Mouse (Mus musculus) CH12.LX (cell line): Measurements from ENCODE around the gene Ptma. TPM values are rescaled to one million over a fixed set of nuclear protein-coding genes. Genes with fewer than 3 reads are reported as not detected.
A peak's percentile ranks its signal among the peaks of the same experiment; 100 is the strongest.

ENCODE experiments used
- DNase-seq: peaks from one replicate; pipeline ENCODE4 v3.0.0-alpha.2; 2013; ENCODE audit errors: extremely low read depth
- H3K27ac ChIP-seq: 2 replicates; pipeline ENCODE4 v1.5.1; 2012; ENCODE audit warnings: low read depth, mild to moderate bottlenecking, control low read depth, moderate library complexity; ENCODE audit not compliant: insufficient read depth
- H3K27me3 ChIP-seq: replicated peaks from 2 replicates; pipeline ENCODE3; 2012; ENCODE audit warnings: inconsistent platforms
- H3K36me3 ChIP-seq, 2 experiments: replicated peaks in 1 of 2; 2 replicates each; pipeline versions ENCODE3 to v1.6.1; 2012; ENCODE audit warnings: inconsistent platforms in 1 of 2, low read length in 1 of 2, mild to moderate bottlenecking in 1 of 2, mixed read lengths in 1 of 2, moderate library complexity in 1 of 2; ENCODE audit not compliant: control insufficient read depth in 1 of 2, insufficient read depth in 1 of 2
- H3K4me1 ChIP-seq, 2 experiments: 2 replicates each; pipeline ENCODE4 v1.6.1; 2012; ENCODE audit warnings: inconsistent platforms in 1 of 2, moderate library complexity in 1 of 2; ENCODE audit not compliant: insufficient read depth in 2 of 2, control insufficient read depth in 1 of 2
- H3K4me2 ChIP-seq: 2 replicates; pipeline ENCODE4 v1.6.1; 2012; ENCODE audit warnings: low read depth, mild to moderate bottlenecking, control low read depth; ENCODE audit not compliant: poor library complexity, insufficient read depth, severe bottlenecking
- H3K4me3 ChIP-seq, 3 experiments: fragments of 150-350 bp in 1 of 3; sonication (generic) in 1 of 3; replicated peaks in 1 of 3; 2 replicates each; pipeline versions ENCODE3 to v1.5.1; 2011 to 2012; ENCODE audit warnings: low read depth in 2 of 3, low read length in 2 of 3, mild to moderate bottlenecking in 2 of 3, moderate library complexity in 2 of 3, control low read depth in 1 of 3, improper control_type of control experiment in 1 of 3, inconsistent platforms in 1 of 3, mixed read lengths in 1 of 3; ENCODE audit not compliant: poor library complexity in 1 of 3
- H3K79me2 ChIP-seq: replicated peaks from 2 replicates; pipeline ENCODE4 v1.6.1; 2012; ENCODE audit warnings: mild to moderate bottlenecking, moderate library complexity; ENCODE audit not compliant: control insufficient read depth, poor library complexity, insufficient read depth, severe bottlenecking; ENCODE audit errors: extremely low read depth
- H3K9ac ChIP-seq: 2 replicates; pipeline ENCODE4 v1.6.1; 2012; ENCODE audit warnings: low read depth, mild to moderate bottlenecking, control low read depth, moderate library complexity; ENCODE audit not compliant: insufficient read depth
- H3K9me3 ChIP-seq: replicated peaks from 2 replicates; pipeline ENCODE3; 2012; ENCODE audit warnings: low read length, inconsistent platforms, mixed read lengths
- BHLHE40 ChIP-seq: IDR thresholded peaks from 2 replicates; pipeline ENCODE4 v1.6.1; 2011; ENCODE audit warnings: mild to moderate bottlenecking, low read depth, low read length, improper control_type of control experiment
- CHD1 ChIP-seq: IDR thresholded peaks from 2 replicates; pipeline ENCODE4 v1.6.1; 2012; ENCODE audit warnings: low read depth, low read length, improper control_type of control experiment, inconsistent platforms
- CHD2 ChIP-seq: IDR thresholded peaks from 2 replicates; pipeline ENCODE4 v1.6.1; 2011; ENCODE audit warnings: low read length, improper control_type of control experiment
- CTCF ChIP-seq, 2 experiments: IDR thresholded peaks in 1 of 2; conservative IDR thresholded peaks in 1 of 2; 2 replicates each; pipeline ENCODE4 v1.5.1; 2011 to 2012; ENCODE audit warnings: low read depth in 2 of 2, low read length in 2 of 2, improper control_type of control experiment in 1 of 2, inconsistent platforms in 1 of 2, mild to moderate bottlenecking in 1 of 2, moderate library complexity in 1 of 2
- E2F4 ChIP-seq: IDR thresholded peaks from 2 replicates; pipeline ENCODE4 v1.6.1; 2011; ENCODE audit warnings: low read depth, low read length, improper control_type of control experiment; ENCODE audit not compliant: insufficient replicate concordance
- ELF1 ChIP-seq: IDR thresholded peaks from 2 replicates; pipeline ENCODE4 v1.6.1; 2014; ENCODE audit warnings: low read depth, mild to moderate bottlenecking, inconsistent platforms, low read length, improper control_type of control experiment
- EP300 ChIP-seq: IDR thresholded peaks from 2 replicates; pipeline ENCODE4 v1.6.1; 2011; ENCODE audit warnings: low read length, improper control_type of control experiment
- ETS1 ChIP-seq: conservative IDR thresholded peaks from 2 replicates; pipeline ENCODE4 v1.6.1; 2012; ENCODE audit warnings: low read depth, mild to moderate bottlenecking, inconsistent platforms, low read length, improper control_type of control experiment, moderate library complexity
- GABPA ChIP-seq: IDR thresholded peaks from 2 replicates; pipeline ENCODE4 v1.6.1; 2012; ENCODE audit warnings: low read depth, low read length, improper control_type of control experiment, inconsistent platforms; ENCODE audit not compliant: insufficient replicate concordance
- HCFC1 ChIP-seq: IDR thresholded peaks from 2 replicates; pipeline ENCODE4 v1.6.1; 2012; ENCODE audit warnings: low read depth, mild to moderate bottlenecking, inconsistent platforms, low read length, improper control_type of control experiment
- IRF4 ChIP-seq: IDR thresholded peaks from 2 replicates; pipeline ENCODE4 v1.6.1; 2014; ENCODE audit warnings: low read depth, mild to moderate bottlenecking, inconsistent platforms, low read length, improper control_type of control experiment
- JUN ChIP-seq: IDR thresholded peaks from 2 replicates; pipeline ENCODE4 v1.6.1; 2011; ENCODE audit warnings: low read depth, mild to moderate bottlenecking, low read length, improper control_type of control experiment, moderate library complexity; ENCODE audit not compliant: insufficient read depth
- JUND ChIP-seq: conservative IDR thresholded peaks from 2 replicates; pipeline ENCODE4 v1.6.1; 2011; ENCODE audit warnings: low read depth, low read length, improper control_type of control experiment
- KAT2A ChIP-seq: IDR thresholded peaks from 2 replicates; pipeline ENCODE4 v1.6.1; 2012; ENCODE audit warnings: low read length, improper control_type of control experiment, inconsistent platforms; ENCODE audit not compliant: insufficient replicate concordance
- MAFK ChIP-seq: IDR thresholded peaks from 2 replicates; pipeline ENCODE4 v1.6.1; 2011; ENCODE audit warnings: low read length, improper control_type of control experiment; ENCODE audit not compliant: insufficient replicate concordance
- MAX ChIP-seq: IDR thresholded peaks from 2 replicates; pipeline ENCODE4 v1.6.1; 2011; ENCODE audit warnings: low read length, improper control_type of control experiment
- MAZ ChIP-seq: IDR thresholded peaks from 2 replicates; pipeline ENCODE4 v1.6.1; 2012; ENCODE audit warnings: low read depth, mild to moderate bottlenecking, inconsistent platforms, low read length, improper control_type of control experiment, moderate library complexity
- MEF2A ChIP-seq: IDR thresholded peaks from 2 replicates; pipeline ENCODE4 v1.6.1; 2014; ENCODE audit warnings: low read depth, mild to moderate bottlenecking, inconsistent platforms, low read length, improper control_type of control experiment, borderline replicate concordance
- MXI1 ChIP-seq: IDR thresholded peaks from 2 replicates; pipeline ENCODE4 v1.6.1; 2011; ENCODE audit warnings: mild to moderate bottlenecking, low read depth, low read length, improper control_type of control experiment
- MYC ChIP-seq: IDR thresholded peaks from 2 replicates; pipeline ENCODE4 v1.6.1; 2011; ENCODE audit warnings: low read depth, mild to moderate bottlenecking, improper control_type of control experiment, low read length
- NELFE ChIP-seq: IDR thresholded peaks from 2 replicates; pipeline ENCODE4 v1.6.1; 2011; ENCODE audit warnings: low read depth, low read length, improper control_type of control experiment
- NRF1 ChIP-seq: IDR thresholded peaks from 2 replicates; pipeline ENCODE4 v1.6.1; 2014; ENCODE audit warnings: low read depth, mild to moderate bottlenecking, inconsistent platforms, low read length, improper control_type of control experiment, moderate library complexity
- PAX5 ChIP-seq: IDR thresholded peaks from 2 replicates; pipeline ENCODE4 v1.6.1; 2012; ENCODE audit warnings: low read length, inconsistent platforms, mixed read lengths
- POLR2A ChIP-seq: IDR thresholded peaks from 2 replicates; pipeline ENCODE4 v1.6.1; 2011; ENCODE audit warnings: low read depth, mild to moderate bottlenecking, improper control_type of control experiment, low read length
- POLR2AphosphoS2 ChIP-seq: IDR thresholded peaks from 2 replicates; pipeline ENCODE4 v1.6.1; 2011; ENCODE audit warnings: low read depth, low read length, improper control_type of control experiment
- RAD21 ChIP-seq: IDR thresholded peaks from 2 replicates; pipeline ENCODE4 v1.6.1; 2011; ENCODE audit warnings: low read depth, mild to moderate bottlenecking, low read length, improper control_type of control experiment, moderate library complexity
- RCOR1 ChIP-seq: conservative IDR thresholded peaks from 2 replicates; pipeline ENCODE4 v1.6.1; 2012; ENCODE audit warnings: low read depth, mild to moderate bottlenecking, inconsistent platforms, low read length, improper control_type of control experiment
- SIN3A ChIP-seq: IDR thresholded peaks from 2 replicates; pipeline ENCODE4 v1.6.1; 2012; ENCODE audit warnings: low read length, improper control_type of control experiment, inconsistent platforms
- SMC3 ChIP-seq: IDR thresholded peaks from 2 replicates; pipeline ENCODE4 v1.6.1; 2011; ENCODE audit warnings: low read depth, low read length, improper control_type of control experiment
- TBP ChIP-seq: conservative IDR thresholded peaks from 2 replicates; pipeline ENCODE4 v1.6.1; 2011; ENCODE audit warnings: low read depth, low read length, improper control_type of control experiment
- TCF12 ChIP-seq: IDR thresholded peaks from 2 replicates; pipeline ENCODE4 v1.6.1; 2014; ENCODE audit warnings: low read depth, mild to moderate bottlenecking, inconsistent platforms, low read length, improper control_type of control experiment
- UBTF ChIP-seq: IDR thresholded peaks from 2 replicates; pipeline ENCODE4 v1.6.1; 2012; ENCODE audit warnings: low read depth, mild to moderate bottlenecking, inconsistent platforms, low read length, improper control_type of control experiment, moderate library complexity
- USF1 ChIP-seq: IDR thresholded peaks from 2 replicates; pipeline ENCODE4 v1.6.1; 2014; ENCODE audit warnings: low read depth, mild to moderate bottlenecking, inconsistent platforms, low read length, improper control_type of control experiment
- USF2 ChIP-seq: conservative IDR thresholded peaks from 2 replicates; pipeline ENCODE4 v1.6.1; 2011; ENCODE audit warnings: low read depth, low read length, improper control_type of control experiment
- ZC3H11A ChIP-seq: IDR thresholded peaks from 2 replicates; pipeline ENCODE4 v1.6.1; 2012; ENCODE audit warnings: low read depth, mild to moderate bottlenecking, inconsistent platforms, low read length, improper control_type of control experiment
- ZKSCAN1 ChIP-seq: IDR thresholded peaks from 2 replicates; pipeline ENCODE4 v1.6.1; 2012; ENCODE audit warnings: low read depth, inconsistent platforms, low read length, improper control_type of control experiment, borderline replicate concordance
- ZMIZ1 ChIP-seq: IDR thresholded peaks from 2 replicates; pipeline ENCODE4 v1.6.1; 2012; ENCODE audit warnings: low read depth, mild to moderate bottlenecking, inconsistent platforms, low read length, improper control_type of control experiment
- ZNF384 ChIP-seq: IDR thresholded peaks from 2 replicates; pipeline ENCODE4 v1.6.1; 2012; ENCODE audit warnings: low read depth, low read length, improper control_type of control experiment, inconsistent platforms
- dilution Hi-C: fragments of 300-500 bp; cut with MboI; formaldehyde crosslinking; loops from 2 replicates; pipeline ENCODE4 v1.14.3; 2020; ENCODE audit warnings: low sequenced_read_pairs; ENCODE audit not compliant: extremely low pct_unique_long_range_greater_than_20kb, extremely low pct_ligation_motif_present
- in situ Hi-C: fragments of 300-500 bp; cut with MboI; formaldehyde crosslinking; loops from 3 replicates; pipeline ENCODE4 v1.14.3; 2019; ENCODE audit warnings: low sequenced_read_pairs, low pct_ligation_motif_present, low pct_unique_long_range_greater_than_20kb, mixed read lengths
- polyA plus RNA-seq: library from polyadenylated mRNA; unstranded; fragments of >175 nt; gene quantifications from 2 replicates; pipeline ENCODE4 v1.2.1, GENCODE M21; 2012; ENCODE audit warnings: low read depth; ENCODE audit not compliant: insufficient read length
- total RNA-seq, 2 experiments: library from RNA; depleted of rRNA; stranded (reverse); fragments of 300-350 nt in 1 of 2; fragments of >200 nt in 1 of 2; gene quantifications; 2 replicates each; pipeline ENCODE4 v1.2.3; 2012 to 2014

Gene Ptma
- total and polyA plus RNA-seq, 3 experiments: 2,835 to 5,324 (median 5,084) TPM

- DNase-seq: peak; percentile 84
- peak overlapping the region; percentile 76 for H3K27ac ChIP-seq
- H3K36me3 ChIP-seq: peaks cover 0 to 19% of the 10 kb centered on the region in 2 experiments
- dilution Hi-C loops (no loop called here), in situ Hi-C loops (no loop called here)
- H3K27me3 ChIP-seq: no peaks in the 10 kb centered on the region
- TF ChIP-seq CTCF (conservative IDR thresholded peaks at IDR 0.05 in 1 of 2, IDR thresholded peaks at IDR 0.05 in 1 of 2; ENCODE audit: low read depth in 2 of 2, low read length in 2 of 2): no peak
- TF ChIP-seq ETS1: peak; percentile 82
- no peak for TF ChIP-seq JUND
- TF ChIP-seq UBTF: no peak
- TF ChIP-seq NELFE: 0 out of 2 replicates have a peak, but pooled peaks have one; percentile 45
- 0 out of 2 replicates have a peak, but pooled peaks have one; percentile 50 for TF ChIP-seq HCFC1
- no peak for TF ChIP-seq ELF1
- no peak for TF ChIP-seq JUN
- TF ChIP-seq ZC3H11A: no peak
- TF ChIP-seq MAX: peak; percentile 78
- peak; percentile 94 for TF ChIP-seq MAZ
- peak; percentile 78 for TF ChIP-seq SIN3A
- TF ChIP-seq RCOR1: 0 out of 2 replicates have a peak, but pooled peaks have one; percentile 71
- TF ChIP-seq BHLHE40: peak; percentile 64
- no peak for TF ChIP-seq PAX5
- TF ChIP-seq TBP: no peak
- TF ChIP-seq GABPA: no peak
- no peak for TF ChIP-seq ZKSCAN1
- no peak for TF ChIP-seq ZNF384
- TF ChIP-seq E2F4: no peak
- no peak for TF ChIP-seq POLR2AphosphoS2
- peak; percentile 89 for TF ChIP-seq IRF4
- TF ChIP-seq MEF2A: peak; percentile 90
- TF ChIP-seq USF1: no peak
- peak; percentile 23; the same call in 1 of the 2 replicates for TF ChIP-seq MYC
- TF ChIP-seq CHD1: peak; percentile 100
- peak; percentile 79 for TF ChIP-seq EP300
- no peak for TF ChIP-seq ZMIZ1
- 0 out of 2 replicates have a peak, but pooled peaks have one; percentile 66 for TF ChIP-seq KAT2A
- TF ChIP-seq USF2: no peak
- no peak for TF ChIP-seq POLR2A
- peak; percentile 87; the same call in 1 of the 2 replicates for TF ChIP-seq TCF12
- no peak; the same call in 1 of the 2 replicates for TF ChIP-seq SMC3
- no peak for TF ChIP-seq MAFK
- TF ChIP-seq RAD21: no peak
- TF ChIP-seq MXI1: 0 out of 2 replicates have a peak, but pooled peaks have one; percentile 68
- peak; percentile 40; the same call in 1 of the 2 replicates for TF ChIP-seq CHD2
- TF ChIP-seq NRF1: peak; percentile 40; the same call in 1 of the 2 replicates
- H3K9ac ChIP-seq: peak overlapping the region; percentile 56
- H3K4me1 ChIP-seq: peaks cover 29 to 68% of the 10 kb centered on the region in 2 experiments
- H3K9me3 ChIP-seq: no peaks in the 10 kb centered on the region
- peaks cover 7% of the 10 kb centered on the region for H3K79me2 ChIP-seq
- H3K4me3 ChIP-seq: peak overlapping the region in 1 of 3 experiments; percentile 8
- H3K4me2 ChIP-seq: peak overlapping the region; percentile 48
Observed at GRCm38 (mm10) chr1:86522286-86522871, 4.1 kb upstream of the Ptma start.
